Mouse (Mus musculus) frontal cortex, postnatal 36 days (tissue): ENCODE measurements around the gene Ncapd2.

Experiments
- DNase-seq, 2 experiments: peaks; one replicate each; pipeline ENCODE4 v3.0.0; 2022; ENCODE audit warnings: low spot score in 2 of 2

Ncapd2 gene

GRCm38 (mm10) chr6:125148926-125149568, 42.5 kb downstream of the Ncapd2 start:
- DNase-seq = peak; percentile 62 to 75

- peak; percentile 63 to 64 for DNase-seq
Observed at GRCm38 (mm10) chr6:125148251-125148925, 43.1 kb downstream of the Ncapd2 start.

- peak in 1 of 2 experiments; percentile 28 for DNase-seq
Observed at GRCm38 (mm10) chr6:125147329-125147728, 44.2 kb downstream of the Ncapd2 start.

- DNase-seq = peak; percentile 40 to 41
Observed at GRCm38 (mm10) chr6:125146797-125147196, 44.7 kb downstream of the Ncapd2 start.

- DNase-seq = peak; percentile 46 to 52
Observed at GRCm38 (mm10) chr6:125146148-125146547, 45.4 kb downstream of the Ncapd2 start.

GRCm38 (mm10) chr6:125145479-125145951, 46.0 kb downstream of the Ncapd2 start:
- DNase-seq = peak; percentile 40 to 41

GRCm38 (mm10) chr6:125145001-125145400, 46.5 kb downstream of the Ncapd2 start, which contains the start of gene Iffo1:
Gene Iffo1, plus strand, starts transcription at chr6:125145241.
- peak; percentile 90 to 94 for DNase-seq

- no peak for DNase-seq
Observed at GRCm38 (mm10) chr6:125143904-125144303, 47.6 kb downstream of the Ncapd2 start.

GRCm38 (mm10) chr6:125143128-125143527, 48.4 kb downstream of the Ncapd2 start:
- no peak for DNase-seq

GRCm38 (mm10) chr6:125142436-125142835, 49.1 kb downstream of the Ncapd2 start:
- DNase-seq = no peak

GRCm38 (mm10) chr6:125139747-125140146, 51.8 kb downstream of the Ncapd2 start:
- DNase-seq = no peak

GRCm38 (mm10) chr6:125137002-125137671, 54.4 kb downstream of the Ncapd2 start:
- DNase-seq = no peak

- no peak for DNase-seq
Observed at GRCm38 (mm10) chr6:125132470-125132869, 59.0 kb downstream of the Ncapd2 start.

GRCm38 (mm10) chr6:125131302-125132156, 60.0 kb downstream of the Ncapd2 start, which contains the start of gene Nop2:
Gene Nop2, plus strand, starts transcription at chr6:125131909.
- DNase-seq = peak; percentile 80 to 83

- DNase-seq = no peak
Observed at GRCm38 (mm10) chr6:125129710-125130402, 61.6 kb downstream of the Ncapd2 start.

- no peak for DNase-seq
Observed at GRCm38 (mm10) chr6:125128724-125129123, 62.8 kb downstream of the Ncapd2 start.

- DNase-seq = no peak
Observed at GRCm38 (mm10) chr6:125119387-125119786, 72.1 kb downstream of the Ncapd2 start.
